Mouse (Mus musculus) liver (tissue): Measurements from ENCODE around the gene Teddm3.
A peak's percentile ranks its signal among the peaks of the same experiment; 100 is the strongest.
"Not testable (repeated sequence)": the region's sequence is repeated elsewhere in the genome, so short reads cannot be mapped to it uniquely, and the experiment has no call there.

Source experiments
- DNase-seq: peaks from one replicate; pipeline ENCODE4 v3.0.0-alpha.2; 2020; ENCODE audit warnings: mixed read lengths

Teddm3 gene

DNA sequence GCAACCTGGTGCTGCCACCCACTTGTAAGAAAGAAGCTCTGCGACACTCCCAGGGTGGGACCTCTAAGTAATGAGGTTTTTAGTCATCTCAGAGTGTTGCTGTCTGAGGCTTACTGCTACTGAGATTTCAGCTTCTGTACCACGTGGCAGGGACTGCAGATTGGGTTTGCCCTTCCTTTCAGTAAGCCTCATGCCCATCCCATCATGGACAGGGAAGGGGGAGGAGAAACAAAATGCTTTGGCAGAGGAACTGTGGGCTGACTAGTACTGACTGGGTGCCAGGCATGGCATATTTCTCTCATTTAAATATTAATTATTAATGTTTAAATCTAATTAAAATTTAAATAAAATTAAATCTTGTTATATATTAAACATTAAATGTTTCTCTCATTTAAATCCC lies at the start of gene Teddm3:
Gene Teddm3 (minus strand): TSS at position 101 of the 400 bp plus-strand sequence.
- not testable (repeated sequence) for DNase-seq

DNA sequence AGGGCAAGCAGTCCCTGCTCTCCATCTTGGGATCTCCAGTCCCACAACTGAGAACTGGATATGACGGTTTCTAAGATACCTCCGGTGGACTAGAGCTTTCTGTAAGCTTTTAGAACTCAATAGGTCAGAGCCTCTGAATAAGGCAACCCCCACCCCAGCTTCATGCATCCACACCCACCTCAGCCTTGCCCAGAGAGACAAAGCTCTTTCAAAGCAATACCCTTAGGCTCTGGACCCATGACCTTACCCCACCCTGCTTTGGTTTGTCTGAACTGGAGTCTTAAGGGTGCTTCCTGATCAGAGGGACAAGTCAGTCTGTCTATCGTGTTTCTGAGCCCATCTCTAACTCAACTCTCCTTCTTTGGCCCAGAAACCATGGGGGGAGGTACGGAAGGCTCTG lies 48.9 kb upstream of the Teddm3 start:
- DNase-seq, result no peak

DNA sequence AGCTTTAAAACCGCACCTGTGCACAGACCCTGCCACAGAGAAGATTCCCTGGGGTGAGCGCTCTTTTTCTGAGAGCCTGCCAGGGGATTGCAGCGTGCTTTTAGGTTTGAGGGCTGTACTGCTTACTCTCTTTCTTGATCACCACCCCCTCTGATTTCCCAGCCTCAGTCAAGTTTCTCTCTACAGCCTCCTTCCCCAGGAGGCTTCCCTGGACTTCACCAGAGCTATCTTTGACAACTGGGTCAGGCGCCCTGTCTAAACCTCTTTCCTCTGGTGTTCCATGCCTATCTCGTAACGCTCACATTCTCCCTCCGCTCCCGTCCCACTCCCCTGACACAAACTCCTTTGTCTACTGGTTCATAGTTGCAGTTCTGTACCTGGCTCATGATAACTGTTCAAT lies 45.6 kb upstream of the Teddm3 start:
- no peak for DNase-seq

DNA sequence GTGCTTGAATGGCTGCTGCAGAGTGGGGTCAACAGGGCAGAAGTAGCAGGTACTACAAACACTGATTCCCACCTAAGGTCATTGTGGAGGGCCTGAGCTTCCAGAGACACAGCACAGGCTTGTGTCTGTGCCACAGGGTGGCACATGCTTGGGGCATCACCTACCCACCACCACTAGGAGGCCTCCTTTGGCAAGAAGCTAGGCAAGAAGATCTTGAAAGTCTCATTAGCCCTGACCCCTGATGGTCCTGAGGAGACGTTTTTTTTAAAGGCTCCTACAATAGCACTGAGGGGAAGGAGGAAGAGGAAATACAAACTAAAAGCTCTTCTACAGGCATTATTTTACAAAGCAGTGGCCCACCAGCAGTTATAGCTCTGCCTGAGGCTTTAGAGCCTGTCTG lies 44.7 kb upstream of the Teddm3 start:
- DNase-seq, result no peak

DNA sequence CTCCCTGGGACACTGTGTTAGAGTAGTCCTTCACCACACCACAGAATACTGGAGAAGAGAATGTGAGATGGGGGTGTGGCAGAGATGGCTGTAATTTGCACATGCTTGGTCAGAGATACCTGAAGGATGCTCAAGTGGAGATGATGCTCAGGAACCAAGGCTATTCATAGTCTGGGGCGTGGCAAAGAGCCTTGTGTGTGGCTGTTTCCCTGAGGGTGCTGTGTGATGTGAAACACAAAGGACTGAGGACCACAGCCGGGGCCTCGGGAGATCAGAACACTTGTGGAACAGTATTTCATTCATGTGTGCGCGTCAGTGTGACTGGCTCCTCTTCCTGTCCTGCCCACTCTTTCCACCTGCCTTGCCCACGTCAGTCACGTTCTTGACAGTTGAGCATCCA lies 44.2 kb upstream of the Teddm3 start:
- no peak for DNase-seq

DNA sequence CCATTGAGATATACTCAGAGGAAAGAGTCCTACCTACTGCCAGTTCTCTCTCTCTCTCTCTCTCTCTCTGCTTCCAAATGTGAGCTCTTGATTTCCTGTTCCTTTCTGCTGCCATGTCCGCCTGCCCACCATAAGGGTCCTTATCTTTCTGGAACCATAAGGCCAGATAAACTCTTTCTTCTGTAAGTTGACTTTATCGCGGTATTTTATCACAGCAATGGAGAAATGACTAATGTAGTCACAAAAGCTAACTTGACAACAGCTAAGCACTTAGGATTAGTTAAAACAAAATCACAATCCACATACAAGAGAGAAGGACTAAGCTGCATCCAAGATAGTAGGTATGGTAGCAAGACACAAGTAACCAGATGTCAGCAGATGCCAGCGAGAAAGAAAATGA lies 43.7 kb upstream of the Teddm3 start:
- DNase-seq, result no peak

DNA sequence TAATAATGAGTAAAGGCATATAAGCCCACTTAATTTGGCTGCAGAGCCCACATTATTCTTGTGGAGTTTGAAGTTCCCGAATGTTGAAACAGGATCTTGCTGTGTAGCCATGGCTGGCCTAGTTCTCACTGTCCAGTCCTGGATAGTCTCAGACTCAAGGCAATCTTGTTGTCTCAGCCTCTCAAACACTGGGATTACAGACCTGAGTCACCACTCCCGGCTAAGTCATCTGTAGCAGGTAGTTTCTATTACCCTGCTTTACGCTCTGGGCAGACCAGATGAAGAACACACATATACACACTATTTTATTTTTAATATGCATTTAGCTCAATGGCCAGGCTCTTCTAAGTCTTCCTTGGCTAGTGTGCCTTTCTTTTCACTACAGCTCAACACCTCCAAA lies 42.8 kb upstream of the Teddm3 start:
- no peak for DNase-seq

DNA sequence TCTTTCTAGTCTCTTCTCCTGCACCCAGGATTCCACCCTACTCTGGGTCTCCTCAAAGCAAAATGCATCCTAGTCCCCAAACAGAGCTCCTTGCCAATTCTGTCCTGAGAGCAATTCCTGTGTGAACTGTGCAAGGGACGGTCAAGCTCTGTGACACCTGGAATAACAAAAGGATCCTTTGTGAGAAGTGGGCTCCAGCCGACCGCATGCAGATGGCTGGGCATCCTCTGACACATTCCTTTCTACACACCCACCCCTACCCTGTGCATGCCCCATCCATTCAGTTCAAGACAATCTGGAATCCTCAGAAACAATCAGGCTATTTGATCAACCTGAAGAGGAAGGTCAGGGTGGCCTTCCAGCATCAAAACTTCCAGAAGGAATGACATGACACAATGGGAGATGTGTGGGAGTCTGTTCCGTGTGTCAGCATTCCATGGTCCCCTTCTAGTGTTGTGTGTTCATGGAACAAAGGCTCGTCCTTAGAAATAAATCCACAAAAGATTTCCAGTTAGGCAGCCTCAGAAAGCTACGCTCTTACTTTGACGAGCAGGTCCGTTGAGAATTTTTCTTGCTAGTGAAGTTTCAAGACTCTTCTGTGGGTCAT lies 41.6 kb upstream of the Teddm3 start:
- no peak for DNase-seq

DNA sequence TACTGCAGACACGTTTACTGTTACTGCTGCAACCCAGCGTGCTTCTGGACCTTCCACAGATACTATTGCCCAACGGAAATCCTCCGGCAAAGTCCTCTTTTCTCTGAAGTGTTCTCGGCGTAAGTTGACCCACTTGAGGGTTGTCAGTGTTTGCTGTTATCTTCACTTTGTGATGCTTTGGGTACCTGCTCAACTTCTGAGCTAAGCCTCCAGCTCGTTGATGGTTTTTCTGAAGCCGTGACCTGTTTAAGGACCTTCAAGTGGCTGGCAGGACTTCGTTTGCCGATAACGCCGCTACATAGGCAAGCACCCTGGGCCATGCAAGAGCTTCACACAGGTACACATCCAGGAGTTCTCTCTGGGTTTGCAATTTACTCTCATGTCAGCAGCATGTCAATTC lies 40.4 kb upstream of the Teddm3 start:
- no peak for DNase-seq

DNA sequence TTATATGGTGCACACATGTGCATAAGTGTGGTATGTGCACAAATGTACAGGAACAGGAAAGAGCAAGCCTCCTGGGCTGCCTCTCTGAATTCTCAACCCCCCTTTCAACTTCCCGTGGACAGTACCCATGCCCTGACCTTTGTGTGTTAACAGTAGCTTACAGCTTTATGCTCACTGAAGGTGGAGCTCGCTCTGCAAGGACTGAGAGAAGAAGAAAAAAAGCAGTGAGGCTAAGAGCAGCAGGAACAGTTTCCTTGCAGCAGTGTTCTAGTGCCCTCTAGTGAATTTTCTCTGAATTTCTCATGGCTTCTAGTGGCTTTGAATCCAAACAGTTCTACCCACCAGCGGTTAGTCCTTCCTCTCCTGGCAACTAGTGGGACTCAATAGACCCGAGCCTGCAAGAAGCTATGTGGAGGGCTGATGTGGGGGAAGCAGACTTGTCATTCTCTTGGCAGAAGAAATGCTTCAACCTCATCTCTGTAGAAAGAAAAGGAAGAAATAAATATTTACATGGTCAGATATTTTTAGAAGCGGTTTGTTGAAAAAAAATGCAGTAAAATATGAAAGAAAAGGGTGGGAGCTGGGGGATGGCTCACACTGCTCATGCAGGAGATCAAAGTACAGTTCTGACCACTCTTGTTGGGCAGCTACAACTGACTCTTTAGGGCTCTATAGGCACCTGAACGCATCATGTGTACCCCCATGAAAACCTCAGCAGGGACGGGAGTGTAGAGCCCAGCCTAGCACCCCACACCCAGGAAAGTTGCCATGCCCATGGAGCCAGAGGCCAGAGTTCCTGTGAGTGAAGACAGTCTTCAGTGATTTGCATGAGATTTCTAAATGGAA lies 38.9 kb upstream of the Teddm3 start:
- no peak for DNase-seq

DNA sequence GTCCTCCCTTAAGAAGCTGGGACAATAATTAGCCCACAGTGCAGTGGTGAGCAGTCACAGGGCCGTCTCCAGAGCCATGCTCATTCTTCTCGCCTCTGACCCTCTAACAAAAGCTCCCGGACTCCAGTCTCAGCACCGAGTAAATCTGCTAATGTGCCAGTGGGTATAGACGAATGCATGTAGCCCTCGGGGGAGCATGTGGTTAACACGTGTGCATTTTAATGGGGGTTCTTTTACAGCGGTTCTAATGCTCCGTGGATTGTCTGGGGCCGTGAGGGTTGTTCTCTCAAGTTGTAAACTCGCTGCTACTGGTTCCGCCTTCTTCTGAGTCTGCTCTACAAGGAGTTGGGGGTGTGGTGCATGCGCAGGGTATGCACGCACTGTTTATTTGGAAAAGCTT lies 37.8 kb upstream of the Teddm3 start:
- DNase-seq, result no peak

DNA sequence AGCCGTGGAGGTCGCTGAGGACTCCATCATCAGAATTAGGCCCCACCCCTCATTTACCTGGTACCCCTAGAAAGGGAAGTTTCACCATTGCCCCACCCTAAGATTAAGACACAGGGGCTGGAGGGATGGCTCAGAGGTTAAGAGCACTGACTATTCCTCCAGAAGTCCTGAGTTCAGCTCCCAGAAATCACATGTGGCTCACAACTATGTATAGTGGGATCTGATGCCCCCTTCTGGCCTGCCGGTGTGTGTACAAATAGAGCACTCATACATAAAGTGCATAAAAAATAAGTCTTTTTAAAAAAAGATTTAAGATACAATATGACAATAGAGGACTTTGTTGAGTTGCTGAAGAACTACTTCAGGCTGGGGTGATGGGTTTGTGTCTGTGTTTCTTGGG lies 34.5 kb upstream of the Teddm3 start:
- no peak for DNase-seq

DNA sequence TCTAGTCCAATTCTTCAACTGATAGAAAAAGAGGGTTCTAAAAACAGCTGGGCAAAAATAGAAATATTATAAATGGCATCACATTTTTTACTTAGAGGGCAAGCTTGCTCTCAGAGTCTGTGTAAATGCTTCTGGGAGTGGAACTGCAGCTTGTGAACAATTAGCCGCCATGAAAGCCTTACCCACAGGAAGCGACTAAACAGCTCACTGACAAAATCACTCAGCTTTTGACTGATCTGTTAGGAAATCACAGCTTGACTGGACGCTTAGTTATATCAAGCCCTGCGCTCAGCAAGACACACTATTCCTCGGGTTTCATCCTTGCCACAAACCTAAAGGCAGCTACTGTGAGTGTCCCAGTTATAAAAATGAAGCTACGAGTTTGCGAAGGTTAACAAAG lies 33.8 kb upstream of the Teddm3 start:
- no peak for DNase-seq

DNA sequence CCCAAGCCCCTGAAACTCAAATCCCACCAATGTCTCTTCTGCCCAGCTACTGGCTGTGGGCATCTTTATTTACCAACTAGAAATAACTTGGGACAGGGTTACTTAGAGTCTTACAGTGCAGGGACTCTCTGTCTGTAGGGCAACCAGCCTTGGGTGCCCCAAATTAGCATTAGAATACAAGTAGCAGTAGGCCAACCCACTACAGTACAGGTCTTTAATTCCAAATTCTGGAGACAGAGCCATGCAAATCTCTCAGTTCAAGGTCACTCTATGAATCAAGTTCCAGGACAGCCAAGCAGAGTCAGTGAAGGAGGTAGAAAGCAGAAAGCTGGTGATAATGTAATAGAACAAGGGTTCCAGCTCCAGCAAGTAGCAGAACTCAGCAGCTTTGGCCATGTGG lies 30.9 kb upstream of the Teddm3 start:
- DNase-seq, result no peak

DNA sequence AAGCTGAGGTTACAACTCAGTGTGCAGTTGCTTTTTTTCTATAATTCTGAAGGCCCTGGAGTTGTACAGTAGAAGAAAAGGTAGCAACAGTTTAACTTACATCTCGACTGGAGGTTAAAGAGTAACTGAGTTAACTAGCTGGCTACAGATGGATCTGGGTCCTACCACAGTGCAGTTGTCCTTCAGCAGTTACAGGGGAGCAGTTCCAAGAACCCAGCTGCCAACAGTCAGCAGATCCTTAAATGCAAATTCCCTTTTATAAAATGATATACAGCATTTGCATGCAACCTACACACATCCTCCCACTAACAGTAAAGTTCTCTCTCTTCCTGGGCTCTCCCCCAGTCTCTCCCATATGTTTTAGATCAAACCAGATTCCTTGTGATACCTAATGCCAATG lies 28.3 kb upstream of the Teddm3 start:
- DNase-seq, result no peak

DNA sequence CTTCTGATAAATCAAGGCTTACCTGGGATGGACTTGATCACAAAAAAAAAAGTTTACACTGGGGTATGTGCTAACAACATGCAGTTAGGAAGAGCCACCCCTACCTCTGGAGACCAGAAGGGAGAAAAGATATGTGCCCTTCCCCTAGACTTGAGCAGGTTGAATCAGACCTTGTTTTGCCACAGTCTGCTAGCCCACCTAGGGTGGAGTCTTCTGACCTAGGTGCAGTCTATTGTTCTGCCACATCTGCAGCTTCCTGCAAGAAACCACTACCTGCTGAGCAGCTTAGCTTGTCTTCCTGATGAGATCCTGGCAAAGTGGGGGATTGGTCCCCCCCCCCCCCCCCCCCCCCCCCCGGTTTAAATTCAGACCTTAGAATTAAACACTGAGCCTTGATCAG lies 21.4 kb upstream of the Teddm3 start:
- DNase-seq, result no peak

DNA sequence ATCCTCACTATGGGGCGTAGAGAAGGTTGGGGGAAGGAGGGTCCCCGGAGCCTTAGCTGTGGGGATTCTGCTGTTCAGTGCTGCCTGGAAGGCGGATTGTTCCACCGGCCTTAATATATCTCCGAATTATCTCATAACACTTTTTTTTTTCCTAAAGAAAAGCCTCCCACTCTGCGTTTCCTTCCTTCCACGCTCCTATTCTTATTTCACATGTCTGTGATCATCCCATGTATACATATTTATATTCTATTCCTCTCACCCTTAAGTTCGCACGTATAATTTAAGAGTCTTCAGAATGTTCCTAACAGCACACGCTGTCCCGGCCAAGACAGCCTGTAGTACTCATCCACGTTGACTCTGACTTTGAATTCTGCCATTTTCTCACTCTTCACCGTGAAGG lies 14.9 kb upstream of the Teddm3 start:
- no peak for DNase-seq

DNA sequence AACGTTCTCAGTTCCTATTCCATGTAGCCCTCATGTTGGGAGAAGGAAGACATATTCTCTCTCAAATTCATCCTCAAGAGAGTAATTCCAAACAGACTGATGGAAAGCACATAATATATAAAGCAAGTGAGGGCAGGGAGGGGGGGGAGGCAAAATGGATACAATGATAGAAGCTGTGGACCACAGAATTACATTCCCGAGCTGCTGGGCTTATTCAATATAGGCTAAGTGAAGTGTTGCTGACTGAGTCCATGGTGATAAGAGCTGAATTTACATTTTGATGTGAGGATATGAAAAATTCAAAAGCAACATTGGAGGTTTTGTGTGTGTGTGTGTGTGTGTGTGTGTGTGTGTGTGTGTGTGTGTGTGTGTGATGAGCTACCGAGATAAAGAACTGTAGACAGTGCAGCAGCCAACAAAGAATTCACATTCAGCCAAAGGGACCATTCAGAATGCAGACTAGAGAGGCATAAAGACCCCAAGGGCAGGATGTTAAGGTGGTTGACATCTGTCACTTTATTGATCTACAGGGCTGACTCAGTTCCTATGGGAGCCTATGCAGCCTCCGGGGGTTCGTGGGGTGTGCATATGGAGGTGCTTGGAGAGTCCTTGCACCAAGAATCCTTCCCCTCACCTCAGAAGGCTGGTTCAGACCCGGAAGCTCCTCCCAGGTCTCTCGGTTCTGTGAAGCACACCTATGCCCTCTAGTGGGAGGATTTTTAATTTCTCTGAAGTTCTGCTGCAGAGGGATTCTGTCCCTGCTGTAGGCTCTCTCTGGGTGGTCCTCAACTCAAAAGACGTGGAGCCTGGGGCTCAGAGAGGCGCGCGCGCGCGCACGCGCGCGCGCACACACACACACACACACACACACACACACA lies 11.8 kb upstream of the Teddm3 start:
- not testable (repeated sequence) for DNase-seq

DNA sequence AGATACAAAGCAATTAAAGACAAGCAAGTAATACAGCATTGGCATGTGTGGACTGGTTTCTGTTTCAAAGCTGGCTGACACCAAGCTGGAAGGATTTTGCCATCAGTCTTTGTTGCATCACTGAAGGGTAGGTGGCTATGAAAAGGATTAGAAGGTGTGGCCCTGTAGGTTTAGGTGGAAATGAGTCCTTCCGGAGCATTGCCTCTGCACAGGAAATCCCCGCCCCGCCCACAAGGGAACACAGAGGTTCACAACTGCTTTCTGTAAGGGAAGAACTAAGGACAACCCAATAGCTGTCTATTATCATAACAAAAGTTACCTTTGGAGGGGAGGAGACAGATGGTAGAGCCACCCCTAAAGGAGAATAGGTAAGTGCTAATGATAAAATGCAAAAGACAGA lies 9.6 kb upstream of the Teddm3 start:
- not testable (repeated sequence) for DNase-seq

DNA sequence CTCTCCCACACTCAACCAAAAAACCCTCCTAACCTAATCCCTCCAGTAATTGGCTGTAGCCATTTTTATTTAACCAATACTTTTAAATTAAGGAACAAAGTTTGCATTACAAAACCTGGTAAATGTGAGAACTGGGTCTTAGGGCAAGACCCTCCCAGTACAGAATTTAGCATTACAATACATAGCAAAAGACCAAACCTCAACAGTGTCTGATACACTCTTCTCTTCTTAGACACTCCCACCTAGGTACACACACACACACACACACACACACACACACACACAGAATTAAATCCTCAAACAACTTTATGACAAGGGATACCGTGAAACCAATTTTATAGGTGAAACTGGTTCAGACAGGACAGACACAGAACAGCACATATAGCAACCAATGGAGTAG lies 5.4 kb upstream of the Teddm3 start:
- DNase-seq, result not testable (repeated sequence)

DNA sequence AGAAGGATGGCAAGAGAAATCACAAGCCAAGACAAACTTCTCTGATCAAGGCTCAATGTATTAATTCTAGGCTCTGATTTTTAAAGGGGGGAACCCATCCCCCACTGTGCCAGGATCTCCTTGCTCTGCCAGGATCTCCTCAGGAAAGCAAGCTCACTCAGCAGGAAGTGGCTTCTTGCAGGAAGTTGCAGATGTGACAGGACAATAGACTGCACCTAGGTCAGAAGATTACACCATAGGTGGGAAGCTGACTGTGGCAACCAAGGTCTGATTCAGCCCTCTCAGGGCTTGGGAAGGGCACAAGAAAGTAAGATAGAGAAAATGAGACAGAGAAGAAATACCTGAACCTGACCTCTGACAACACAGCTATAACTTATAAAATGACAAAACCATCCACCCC lies 2.5 kb upstream of the Teddm3 start:
- DNase-seq, result not testable (repeated sequence)

DNA sequence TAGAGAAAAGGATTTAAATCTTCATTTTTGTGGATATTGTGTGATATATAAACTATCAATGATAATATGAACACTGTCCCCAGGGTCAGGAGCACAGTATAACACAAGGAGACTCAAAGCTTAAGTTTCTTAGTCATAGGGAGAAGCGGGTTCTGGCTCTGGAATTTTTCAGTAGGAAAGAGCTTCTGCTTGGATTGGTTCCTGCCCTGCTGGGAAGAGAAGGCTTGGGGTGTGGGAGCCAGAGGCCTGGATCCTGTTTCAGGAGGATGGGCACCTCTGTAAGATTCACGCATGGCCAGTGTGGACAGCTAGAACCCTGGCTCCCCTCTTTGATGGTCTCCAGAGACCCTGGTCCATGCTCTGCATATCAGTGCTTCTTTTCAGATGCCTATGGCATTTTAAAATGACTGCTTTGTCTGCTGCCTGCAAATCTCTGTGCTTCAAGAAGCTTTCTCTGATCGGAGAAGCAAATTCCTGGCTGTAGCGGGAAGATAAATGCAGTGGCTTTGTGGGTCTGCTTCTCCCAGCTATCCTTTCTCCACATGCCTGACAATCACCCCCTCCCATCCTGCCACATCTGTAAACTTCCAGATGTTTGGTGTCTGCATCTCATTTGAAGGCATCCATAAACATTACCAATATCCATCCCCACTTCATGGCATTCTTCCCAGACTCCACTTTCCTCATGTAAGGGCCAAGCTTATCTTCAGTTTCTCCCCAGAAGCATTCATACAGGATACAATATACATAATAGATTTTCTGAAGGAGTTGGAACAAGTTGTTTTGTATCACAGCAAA lies 2.0 kb downstream of the Teddm3 start:
- peak; percentile 5 for DNase-seq

DNA sequence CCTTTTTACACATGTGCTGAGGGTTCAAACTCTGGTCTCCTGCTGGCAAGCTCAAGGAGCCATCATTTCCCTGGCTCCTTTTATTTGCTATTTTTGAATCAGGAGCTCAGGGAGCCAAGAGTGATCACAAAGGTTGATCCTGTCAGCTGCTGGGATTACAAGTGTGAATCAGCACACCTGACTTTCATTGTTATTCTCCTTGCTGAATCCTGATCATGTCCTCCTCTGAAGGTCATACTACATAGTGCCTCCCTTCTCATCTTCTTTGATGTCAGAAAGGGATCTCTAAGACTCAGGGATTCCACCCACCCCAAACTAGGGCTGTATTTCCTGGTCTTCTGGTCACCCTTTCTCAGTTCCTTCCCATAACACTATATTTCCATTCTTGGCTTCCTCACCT lies 3.9 kb downstream of the Teddm3 start:
- DNase-seq, result no peak
